Mouse (Mus musculus): ENCODE data around the gene Brd3os. TPM values are rescaled to one million over a fixed set of nuclear protein-coding genes. Genes with fewer than 3 reads are reported as not detected.
A peak's percentile ranks its signal among the peaks of the same experiment; 100 is the strongest.

Gene Brd3os
- polyA plus RNA-seq, 1 experiment from 2014 or later = 15.0 TPM

GRCm38 (mm10) chr2:27416425-27416824, 25.7 kb upstream of the Brd3os start:
- Histone ChIP-seq H3K36me3 (ENCODE audit: control insufficient read depth, insufficient read depth, low read length) (no peaks in the 10 kb centered on the region), H3K27ac (ENCODE audit: low read depth, low read length) (no peak overlapping the region), H3K4me2 (replicated peaks; ENCODE audit: low read depth, low read length) (no peak overlapping the region)

DNA sequence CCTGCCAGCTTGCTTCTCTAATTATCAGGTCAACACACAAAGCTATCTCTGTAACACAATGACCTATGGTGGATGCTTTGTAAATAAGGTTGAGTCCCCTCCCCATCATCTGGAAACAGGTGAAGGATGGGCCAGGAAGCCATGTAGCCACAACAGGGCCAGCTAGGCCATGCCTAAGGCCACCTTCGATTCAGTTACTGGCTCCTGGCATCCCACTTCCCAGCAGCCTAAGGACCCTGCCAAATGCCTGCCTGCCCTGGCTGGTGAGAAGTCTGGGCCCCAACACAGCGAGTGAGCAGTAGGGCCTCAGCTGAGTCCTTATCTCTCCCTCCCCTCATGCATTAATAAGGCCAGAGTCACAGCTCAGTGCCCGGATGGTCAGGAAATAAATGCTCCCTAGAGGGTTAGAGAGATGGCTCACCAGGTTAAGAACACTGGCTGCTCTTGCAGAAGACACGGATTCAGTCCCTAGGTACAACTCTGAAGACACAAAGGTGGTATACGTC, 24.4 kb upstream of the Brd3os start:
- Histone ChIP-seq H3K4me3 (ENCODE audit: low read depth, low read length) (no peak overlapping the region), H3K27ac (ENCODE audit: low read depth, low read length) (no peak overlapping the region), H3K27me3 (ENCODE audit: control insufficient read depth, insufficient read depth, low read length) (no peaks in the 10 kb centered on the region), H3K4me1 (replicated peaks; ENCODE audit: control insufficient read depth, insufficient read depth, low read length) (peaks cover 35% of the 10 kb centered on the region), H3K9me3 (ENCODE audit: control insufficient read depth, low read length) (no peaks in the 10 kb centered on the region), H3K36me3 (ENCODE audit: control insufficient read depth, insufficient read depth, low read length) (no peaks in the 10 kb centered on the region), H3K9ac (ENCODE audit: low read depth, low read length) (no peak overlapping the region), H3K4me2 (replicated peaks; ENCODE audit: low read depth, low read length) (no peak overlapping the region)
- ATAC-seq (ENCODE audit: low FRiP score) (no peak), DNase-seq (ENCODE audit: low spot score) (no peak)
- WGBS = 71% methylated on average over 5 of the region's 5 CpGs

More at GRCm38 (mm10) chr2:27416425-27416824, 25.7 kb upstream of the Brd3os start:
- ATAC-seq (ENCODE audit: low FRiP score) (no peak), DNase-seq (ENCODE audit: low spot score) (no peak)
- H3K4me1 ChIP-seq (replicated peaks; ENCODE audit: control insufficient read depth, insufficient read depth, low read length) = peaks cover 43% of the 10 kb centered on the region
- H3K27me3 ChIP-seq (ENCODE audit: control insufficient read depth, insufficient read depth, low read length) = no peaks in the 10 kb centered on the region
- H3K9me3 ChIP-seq (ENCODE audit: control insufficient read depth, low read length) = no peaks in the 10 kb centered on the region
- WGBS = 52% methylated on average over 3 of the region's 3 CpGs
- H3K9ac ChIP-seq (ENCODE audit: low read depth, low read length) = no peak overlapping the region
- H3K4me3 ChIP-seq (ENCODE audit: low read depth, low read length) = no peak overlapping the region

DNA sequence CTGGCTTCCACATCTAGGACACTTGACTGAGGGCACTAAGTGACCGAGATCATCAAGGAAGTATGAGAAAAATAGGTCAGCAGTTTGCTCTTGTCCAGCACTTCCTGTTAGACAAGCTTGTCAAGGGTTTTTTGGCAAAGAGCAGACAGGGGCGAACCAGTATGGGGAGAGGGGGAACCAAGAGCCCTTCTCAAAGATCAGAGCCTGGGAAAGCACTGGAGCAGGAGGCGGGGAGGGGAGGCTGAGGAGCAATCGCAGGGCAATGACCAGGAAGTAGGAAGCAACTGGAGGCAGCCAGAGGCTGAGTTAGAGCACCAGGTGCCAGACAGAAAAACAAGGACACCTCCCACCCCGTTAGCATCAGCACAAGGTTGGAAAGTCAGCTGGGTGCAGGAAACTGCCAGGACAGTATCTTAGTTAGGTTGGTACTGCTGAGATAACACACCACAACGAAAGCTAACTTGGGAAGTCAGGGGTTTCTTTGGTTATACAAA, 23.5 kb upstream of the Brd3os start:
- peaks cover 33% of the 10 kb centered on the region for H3K4me1 ChIP-seq (replicated peaks; ENCODE audit: control insufficient read depth, insufficient read depth, low read length)
- no peak overlapping the region for H3K9ac ChIP-seq (ENCODE audit: low read depth, low read length)

DNA sequence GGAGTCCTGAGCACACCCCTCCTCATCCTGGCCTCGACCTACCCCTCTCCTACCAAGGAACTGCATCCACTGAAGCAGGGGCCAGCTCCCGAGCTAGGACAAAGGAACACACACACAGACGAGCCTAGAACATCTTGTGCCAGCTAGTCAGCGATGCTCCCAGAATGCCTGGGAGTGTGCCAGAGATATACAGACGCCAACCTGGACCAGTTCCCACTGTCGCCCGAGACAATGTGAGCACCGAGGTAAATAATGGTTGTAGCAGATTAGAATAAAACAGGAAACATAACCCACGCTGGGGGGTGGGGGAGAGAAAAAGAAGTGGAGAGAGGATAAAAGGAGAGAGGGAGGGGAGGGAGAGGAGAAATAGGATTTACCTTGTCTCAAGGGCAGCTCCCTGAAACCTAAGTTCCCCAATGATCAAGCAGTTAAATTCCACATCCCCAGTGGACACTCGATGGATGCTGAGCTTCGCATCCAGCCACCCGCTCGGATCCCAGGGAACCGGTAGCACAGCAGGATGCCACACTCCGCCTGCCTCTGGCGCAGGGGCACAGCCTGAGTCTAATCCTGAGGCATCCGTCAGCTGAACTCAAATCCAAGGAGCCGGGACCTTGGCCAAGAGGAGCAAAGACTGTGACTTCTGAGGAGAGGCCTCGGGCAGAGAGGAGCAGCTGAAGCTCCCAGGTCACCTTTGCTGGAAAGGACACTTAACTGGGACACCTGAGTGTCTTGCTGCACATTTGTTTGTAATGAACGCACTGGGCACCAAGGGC, 20.6 kb upstream of the Brd3os start:
- Histone ChIP-seq H3K36me3 (ENCODE audit: control insufficient read depth, insufficient read depth, low read length) (no peaks in the 10 kb centered on the region), H3K4me2 (replicated peaks; ENCODE audit: low read depth, low read length) (no peak overlapping the region), H3K4me1 (replicated peaks; ENCODE audit: control insufficient read depth, insufficient read depth, low read length) (peaks cover 15% of the 10 kb centered on the region), H3K9ac (ENCODE audit: low read depth, low read length) (no peak overlapping the region), H3K4me3 (ENCODE audit: low read depth, low read length) (no peak overlapping the region), H3K27me3 (ENCODE audit: control insufficient read depth, insufficient read depth, low read length) (no peaks in the 10 kb centered on the region), H3K27ac (ENCODE audit: low read depth, low read length) (no peak overlapping the region), H3K9me3 (ENCODE audit: control insufficient read depth, low read length) (no peaks in the 10 kb centered on the region)
- DNase-seq (ENCODE audit: low spot score) (no peak), ATAC-seq (ENCODE audit: low FRiP score) (no peak)
- 85% methylated on average over 20 of the region's 20 CpGs for whole genome bisulfite sequencing

More for the DNA sequence above, 23.5 kb upstream of the Brd3os start:
- no peaks in the 10 kb centered on the region for H3K27me3 ChIP-seq (ENCODE audit: control insufficient read depth, insufficient read depth, low read length)
- no peak for ATAC-seq (ENCODE audit: low FRiP score)
- no peaks in the 10 kb centered on the region for H3K9me3 ChIP-seq (ENCODE audit: control insufficient read depth, low read length)
- H3K36me3 ChIP-seq (ENCODE audit: control insufficient read depth, insufficient read depth, low read length) = no peaks in the 10 kb centered on the region
- H3K4me2 ChIP-seq (replicated peaks; ENCODE audit: low read depth, low read length) = no peak overlapping the region
- no peak for DNase-seq (ENCODE audit: low spot score)
- H3K4me3 ChIP-seq (ENCODE audit: low read depth, low read length) = no peak overlapping the region
- 58% methylated on average over 6 of the region's 6 CpGs for WGBS
- no peak overlapping the region for H3K27ac ChIP-seq (ENCODE audit: low read depth, low read length)

- H3K9ac ChIP-seq (ENCODE audit: low read depth, low read length) = no peak overlapping the region; the same call in 1 of the 2 replicates
- H3K27me3 ChIP-seq (ENCODE audit: control insufficient read depth, insufficient read depth, low read length) = no peaks in the 10 kb centered on the region
- H3K4me3 ChIP-seq (ENCODE audit: low read depth, low read length) = no peak overlapping the region
- H3K27ac ChIP-seq (ENCODE audit: low read depth, low read length) = no peak overlapping the region
- ATAC-seq (ENCODE audit: low FRiP score) (no peak), DNase-seq (ENCODE audit: low spot score) (no peak)
- 75% methylated on average over 7 of the region's 7 CpGs for whole genome bisulfite sequencing
- H3K9me3 ChIP-seq (ENCODE audit: control insufficient read depth, low read length) = no peaks in the 10 kb centered on the region
- H3K4me1 ChIP-seq (replicated peaks; ENCODE audit: control insufficient read depth, insufficient read depth, low read length) = peaks cover 10% of the 10 kb centered on the region; the same call in 1 of the 2 replicates
- peak overlapping the region; percentile 96 for H3K4me2 ChIP-seq (replicated peaks; ENCODE audit: low read depth, low read length)
- H3K36me3 ChIP-seq (ENCODE audit: control insufficient read depth, insufficient read depth, low read length) = no peaks in the 10 kb centered on the region
These were observed 18.5 kb upstream of the Brd3os start for GRCm38 (mm10) chr2:27423596-27423995.

DNA sequence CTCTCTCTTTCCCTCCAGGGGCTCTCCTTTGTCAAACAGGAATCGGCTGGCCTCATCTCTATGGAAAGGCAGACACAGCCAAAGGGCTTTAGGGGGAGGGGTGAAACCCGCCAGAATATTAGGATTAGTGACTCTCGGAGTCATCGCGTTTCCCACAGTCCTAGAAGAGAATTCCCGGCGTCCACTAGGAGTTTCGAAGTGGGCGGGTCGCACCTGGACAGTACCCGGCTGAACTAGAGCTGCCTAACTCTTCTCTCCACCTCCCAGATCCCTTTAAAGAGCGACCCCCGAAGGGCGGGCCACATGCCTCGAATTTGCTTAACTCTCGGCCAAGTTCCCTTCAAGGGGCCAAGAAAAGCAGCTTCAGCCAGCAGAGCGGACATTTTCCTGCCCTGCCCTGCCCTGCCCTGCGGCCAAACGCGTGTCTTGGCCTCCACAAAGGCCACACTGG, 16.9 kb upstream of the Brd3os start:
- no peaks in the 10 kb centered on the region for H3K9me3 ChIP-seq (ENCODE audit: control insufficient read depth, low read length)
- ATAC-seq (ENCODE audit: low FRiP score) = 0 out of 2 replicates have a peak, but pooled peaks have one; percentile 8
- H3K4me1 ChIP-seq (replicated peaks; ENCODE audit: control insufficient read depth, insufficient read depth, low read length) = peaks cover 10% of the 10 kb centered on the region; the same call in 1 of the 2 replicates

GRCm38 (mm10) chr2:27425751-27426405, 16.2 kb upstream of the Brd3os start:
- DNase-seq (ENCODE audit: low spot score) (peak; percentile 74), ATAC-seq (ENCODE audit: low FRiP score) (peak; percentile 6; the same call in 1 of the 2 replicates)
- Histone ChIP-seq H3K27ac (ENCODE audit: low read depth, low read length) (peak overlapping the region; percentile 92), H3K9ac (ENCODE audit: low read depth, low read length) (peak overlapping the region; percentile 98), H3K27me3 (ENCODE audit: control insufficient read depth, insufficient read depth, low read length) (no peaks in the 10 kb centered on the region), H3K4me3 (ENCODE audit: low read depth, low read length) (peak overlapping the region; percentile 93), H3K4me2 (replicated peaks; ENCODE audit: low read depth, low read length) (peak overlapping the region; percentile 96), H3K4me1 (replicated peaks; ENCODE audit: control insufficient read depth, insufficient read depth, low read length) (peaks cover 10% of the 10 kb centered on the region; the same call in 1 of the 2 replicates), H3K9me3 (ENCODE audit: control insufficient read depth, low read length) (no peaks in the 10 kb centered on the region), H3K36me3 (ENCODE audit: control insufficient read depth, insufficient read depth, low read length) (no peaks in the 10 kb centered on the region)
- under 1% methylated on average over 55 of the region's 60 CpGs for WGBS

More for the DNA sequence above, 16.9 kb upstream of the Brd3os start:
- H3K4me2 ChIP-seq (replicated peaks; ENCODE audit: low read depth, low read length) = peak overlapping the region; percentile 96
- H3K4me3 ChIP-seq (ENCODE audit: low read depth, low read length) = peak overlapping the region; percentile 93
- H3K9ac ChIP-seq (ENCODE audit: low read depth, low read length) = peak overlapping the region; percentile 98
- WGBS = 0% methylated on average over 20 of the region's 20 CpGs
- DNase-seq (ENCODE audit: low spot score) = peak; percentile 79
- H3K27ac ChIP-seq (ENCODE audit: low read depth, low read length) = peak overlapping the region; percentile 92; the same call in 1 of the 2 replicates
- H3K36me3 ChIP-seq (ENCODE audit: control insufficient read depth, insufficient read depth, low read length) = no peaks in the 10 kb centered on the region
- H3K27me3 ChIP-seq (ENCODE audit: control insufficient read depth, insufficient read depth, low read length) = no peaks in the 10 kb centered on the region

DNA sequence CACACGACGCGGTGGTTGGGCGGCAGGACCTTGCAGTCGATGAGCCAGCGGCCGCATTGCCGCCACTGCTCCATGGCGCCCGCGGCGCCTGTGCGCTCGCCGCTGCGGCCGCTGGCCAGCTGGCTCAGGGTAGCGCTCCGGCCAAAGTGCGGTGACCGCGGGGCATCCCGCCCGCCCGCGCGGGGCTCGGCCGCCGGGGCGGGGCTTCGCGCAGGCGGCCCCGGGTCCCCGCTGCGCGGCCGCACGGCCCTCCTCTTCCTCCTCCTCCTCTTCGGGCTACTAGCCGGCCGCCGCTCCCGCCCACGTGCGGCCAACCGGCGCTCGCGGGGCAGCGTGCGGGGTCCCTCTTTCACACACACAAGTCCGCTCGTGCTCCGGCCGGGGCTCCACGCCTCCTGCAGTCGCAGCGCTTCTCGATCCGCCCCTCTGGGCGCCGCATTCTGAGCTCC, 15.7 kb upstream of the Brd3os start:
- Histone ChIP-seq H3K9ac (ENCODE audit: low read depth, low read length) (peak overlapping the region; percentile 98), H3K36me3 (ENCODE audit: control insufficient read depth, insufficient read depth, low read length) (no peaks in the 10 kb centered on the region), H3K4me1 (replicated peaks; ENCODE audit: control insufficient read depth, insufficient read depth, low read length) (peaks cover 10% of the 10 kb centered on the region; the same call in 1 of the 2 replicates), H3K4me2 (replicated peaks; ENCODE audit: low read depth, low read length) (peak overlapping the region; percentile 96), H3K27me3 (ENCODE audit: control insufficient read depth, insufficient read depth, low read length) (no peaks in the 10 kb centered on the region), H3K27ac (ENCODE audit: low read depth, low read length) (peak overlapping the region; percentile 92), H3K9me3 (ENCODE audit: control insufficient read depth, low read length) (no peaks in the 10 kb centered on the region), H3K4me3 (ENCODE audit: low read depth, low read length) (peak overlapping the region; percentile 93)
- ATAC-seq (ENCODE audit: low FRiP score) (peak; percentile 47), DNase-seq (ENCODE audit: low spot score) (no peak)
- WGBS = under 1% methylated on average over 59 of the region's 64 CpGs
